Mouse (Mus musculus) bone marrow macrophage, adult 2 months (primary cell): ENCODE data around the gene Layn. TPM values are rescaled to one million over a fixed set of nuclear protein-coding genes. Genes with fewer than 3 reads are reported as not detected.

Experiments
- H3K27ac ChIP-seq: 2 replicates; pipeline ENCODE4 v1.5.1; 2012; ENCODE audit warnings: low read depth, low read length; ENCODE audit not compliant: insufficient read depth
- H3K4me1 ChIP-seq: 2 replicates; pipeline ENCODE4 v1.6.1; 2012; ENCODE audit warnings: low read length; ENCODE audit not compliant: control insufficient read depth, insufficient read depth
- H3K4me3 ChIP-seq: 2 replicates; pipeline ENCODE4 v1.5.1; 2012; ENCODE audit warnings: mild to moderate bottlenecking, low read length, moderate library complexity; ENCODE audit not compliant: insufficient read depth
- CTCF ChIP-seq: IDR thresholded peaks from 2 replicates; pipeline ENCODE4 v1.5.1; 2012; ENCODE audit warnings: low read depth, mild to moderate bottlenecking, low read length, moderate library complexity
- POLR2A ChIP-seq: IDR thresholded peaks from 2 replicates; pipeline ENCODE4 v1.6.1; 2012; ENCODE audit warnings: mild to moderate bottlenecking, low read depth, low read length, borderline replicate concordance
- polyA plus RNA-seq: library from polyadenylated mRNA; stranded (reverse); fragments of >200 nt; gene quantifications from 2 replicates; pipeline ENCODE4 v1.2.4, GENCODE M21; 2012; ENCODE audit not compliant: missing spikeins, insufficient read depth, insufficient read length

Gene Layn
- polyA plus RNA-seq, 1 experiment: 6.7 TPM

DNA sequence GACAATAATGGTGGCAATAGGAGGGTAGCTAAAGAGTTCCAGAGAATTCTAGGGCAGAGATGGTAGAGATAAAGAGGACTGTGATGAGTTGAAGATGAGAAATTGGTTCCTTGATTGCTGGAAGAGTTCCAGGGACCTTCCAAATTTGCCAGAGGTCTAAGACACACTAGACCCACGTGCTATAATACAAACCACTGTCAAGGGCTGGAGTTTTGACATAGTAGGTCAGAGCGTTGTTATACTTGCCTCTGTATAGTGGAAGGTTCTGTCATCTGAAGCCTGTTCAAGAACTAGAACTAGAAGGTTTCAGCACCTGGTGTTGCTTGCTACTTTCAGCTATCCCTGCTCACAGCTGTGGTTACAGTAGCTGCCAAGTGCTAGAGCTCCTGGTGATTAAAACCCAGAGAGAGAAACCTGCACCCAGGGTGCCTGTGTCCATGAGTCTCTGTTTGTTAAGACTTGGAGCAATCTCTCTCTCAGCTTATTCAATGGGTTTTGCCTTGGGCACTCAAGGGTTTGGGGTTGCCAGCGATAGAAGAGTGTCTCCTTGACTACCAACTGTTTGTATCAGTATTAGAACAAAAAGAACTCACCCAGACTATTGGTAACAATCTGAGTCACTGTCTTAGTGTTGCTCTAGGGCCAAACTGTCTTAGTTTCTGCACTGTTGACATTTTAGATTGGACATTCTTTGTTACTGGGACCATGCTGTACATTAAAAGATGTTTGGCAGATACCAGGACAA, 43.9 kb downstream of the Layn start:
- no peak overlapping the region for H3K27ac ChIP-seq
- H3K4me3 ChIP-seq: no peak overlapping the region
- H3K4me1 ChIP-seq: peaks cover 35% of the 10 kb centered on the region
- TF ChIP-seq POLR2A: no peak
- TF ChIP-seq CTCF: no peak

DNA sequence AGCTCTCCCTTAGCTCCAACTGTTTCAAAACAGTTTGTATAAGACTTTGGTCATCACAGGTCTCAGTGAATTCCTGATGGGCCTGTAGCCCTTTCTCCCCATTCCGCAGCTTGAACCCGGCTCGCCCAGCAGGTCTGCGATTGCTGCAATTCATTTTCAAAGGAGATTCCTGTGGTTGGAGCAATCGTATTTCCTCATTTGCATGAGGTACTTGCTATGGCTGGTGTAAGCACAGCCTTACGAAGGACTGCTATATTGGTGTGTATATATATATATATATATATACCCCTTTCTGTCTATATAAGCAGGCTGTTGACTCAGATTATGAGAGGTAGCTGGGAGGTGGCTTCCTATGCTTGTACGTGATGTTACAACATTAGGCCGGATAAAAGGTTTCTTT, 44.6 kb downstream of the Layn start:
- Histone ChIP-seq H3K27ac (no peak overlapping the region), H3K4me3 (no peak overlapping the region), H3K4me1 (peaks cover 35% of the 10 kb centered on the region)
- TF ChIP-seq POLR2A: no peak
- no peak for TF ChIP-seq CTCF

DNA sequence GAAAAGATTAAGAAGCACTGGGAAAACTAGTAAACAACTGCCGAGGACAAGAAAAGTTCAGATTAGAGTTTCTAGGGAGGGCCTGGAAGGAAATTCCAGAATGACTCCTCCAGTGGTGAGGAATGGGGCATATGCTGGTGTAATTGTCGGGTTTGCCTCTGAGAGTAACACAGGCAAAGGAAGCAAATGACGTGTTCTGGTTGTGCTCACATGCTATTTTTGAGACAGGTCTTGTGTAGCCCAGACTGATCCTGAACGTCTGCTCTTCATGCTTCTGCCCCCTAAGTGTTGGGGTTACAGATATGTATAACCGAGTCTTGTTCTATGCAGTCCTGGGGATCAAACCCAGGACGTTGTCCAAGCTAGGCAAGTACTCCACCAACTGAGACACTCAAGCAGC, 45.3 kb downstream of the Layn start:
- peaks cover 29% of the 10 kb centered on the region for H3K4me1 ChIP-seq
- no peak for TF ChIP-seq POLR2A
- TF ChIP-seq CTCF: no peak
- no peak overlapping the region for H3K4me3 ChIP-seq
- no peak overlapping the region for H3K27ac ChIP-seq

DNA sequence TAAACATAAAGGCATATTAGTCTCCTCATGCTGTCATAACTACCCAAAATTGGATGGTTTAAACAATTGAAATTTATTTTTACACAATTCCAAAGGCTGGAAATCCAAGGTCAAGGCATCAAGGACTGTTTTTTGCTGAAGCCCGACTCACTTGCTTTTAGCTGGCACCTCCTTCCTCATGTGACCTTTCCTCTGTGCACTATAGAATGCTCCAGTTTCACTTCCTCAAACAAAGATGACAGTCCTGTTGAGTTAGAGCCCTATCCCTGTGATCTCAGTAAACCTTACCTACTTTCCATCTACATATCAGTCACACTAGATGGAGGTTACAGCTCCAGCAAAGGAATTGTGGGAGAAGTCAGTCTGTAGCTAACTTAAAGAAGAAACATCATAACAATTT, 46.7 kb downstream of the Layn start:
- no peak for TF ChIP-seq CTCF
- no peak for TF ChIP-seq POLR2A
- Histone ChIP-seq H3K4me1 (peaks cover 23% of the 10 kb centered on the region), H3K27ac (peak overlapping the region; percentile 59), H3K4me3 (no peak overlapping the region)

DNA sequence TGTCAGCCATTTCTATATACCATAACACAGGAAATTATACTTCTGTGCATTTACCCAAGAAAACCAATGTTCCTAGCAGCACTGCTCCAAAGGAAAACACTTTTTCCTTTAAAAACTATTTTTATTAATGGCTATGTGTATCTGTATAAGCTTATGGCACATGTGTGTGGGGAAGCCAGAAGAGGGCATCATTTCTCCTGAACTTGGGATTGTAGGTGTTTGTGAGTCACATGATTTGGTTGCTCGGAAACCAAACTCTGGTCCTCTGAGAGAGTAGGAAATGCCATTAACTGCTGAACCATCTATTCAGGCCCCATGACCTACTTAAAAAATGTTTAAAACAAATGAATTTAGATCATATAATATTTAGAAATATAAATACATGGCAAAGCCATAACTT, 49.9 kb downstream of the Layn start:
- TF ChIP-seq CTCF: no peak
- no peak for TF ChIP-seq POLR2A
- no peak overlapping the region for H3K4me3 ChIP-seq
- no peak overlapping the region for H3K27ac ChIP-seq
- peaks cover 12% of the 10 kb centered on the region for H3K4me1 ChIP-seq

DNA sequence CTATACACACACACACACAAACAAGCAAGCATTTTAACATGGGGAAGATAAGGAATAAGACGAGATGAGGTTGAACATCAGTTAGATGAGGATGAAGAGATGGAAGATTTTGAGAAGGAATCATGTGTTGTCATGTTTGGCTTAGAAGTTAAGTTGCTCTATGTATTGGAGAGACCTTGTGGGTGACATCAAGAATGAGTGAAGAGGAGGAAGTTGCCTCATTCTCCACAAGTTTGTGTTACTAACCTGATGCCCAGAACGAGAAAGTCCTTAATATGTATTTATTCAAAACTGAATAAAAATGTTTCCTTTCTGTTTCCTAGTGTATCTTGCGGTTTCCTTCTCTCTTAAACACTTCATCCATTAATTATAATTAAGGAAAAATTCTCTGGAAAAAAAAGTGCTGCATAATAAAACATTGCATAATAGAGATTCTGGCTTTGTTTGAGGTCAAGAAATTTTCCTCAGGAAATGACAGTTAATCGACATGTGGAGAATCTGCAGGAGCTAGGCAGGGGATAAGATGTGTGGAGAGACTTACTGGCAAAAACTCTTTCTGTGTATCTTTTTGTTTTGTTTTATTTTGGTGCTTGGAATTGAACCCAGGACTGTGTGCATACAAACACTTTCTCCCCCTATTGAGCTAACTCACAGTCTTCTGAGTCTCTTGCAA, 55.6 kb downstream of the Layn start:
- TF ChIP-seq CTCF: no peak
- no peak for TF ChIP-seq POLR2A
- Histone ChIP-seq H3K4me3 (no peak overlapping the region), H3K27ac (no peak overlapping the region), H3K4me1 (peaks cover 18% of the 10 kb centered on the region)

DNA sequence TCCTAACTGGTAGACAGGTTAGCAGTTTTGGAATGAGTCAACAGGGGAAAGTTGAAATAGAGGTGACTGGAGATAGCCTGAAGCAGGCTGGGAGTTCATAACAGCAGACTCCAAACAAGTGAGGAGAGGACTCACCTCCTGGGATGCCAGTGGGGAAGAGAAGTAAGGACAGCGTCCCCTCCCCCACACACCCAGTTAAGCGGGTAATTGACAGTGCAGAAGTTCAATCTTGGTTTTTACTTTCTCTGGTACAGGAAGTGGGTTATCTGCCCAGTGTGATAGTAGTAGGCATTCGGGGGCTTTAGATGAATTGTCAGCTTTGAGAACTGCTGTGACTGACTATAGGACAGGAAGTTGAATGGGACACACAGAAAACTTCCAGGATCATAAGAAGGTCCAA, 56.5 kb downstream of the Layn start:
- no peak for TF ChIP-seq CTCF
- no peak for TF ChIP-seq POLR2A
- H3K4me1 ChIP-seq: peaks cover 21% of the 10 kb centered on the region
- H3K4me3 ChIP-seq: no peak overlapping the region

DNA sequence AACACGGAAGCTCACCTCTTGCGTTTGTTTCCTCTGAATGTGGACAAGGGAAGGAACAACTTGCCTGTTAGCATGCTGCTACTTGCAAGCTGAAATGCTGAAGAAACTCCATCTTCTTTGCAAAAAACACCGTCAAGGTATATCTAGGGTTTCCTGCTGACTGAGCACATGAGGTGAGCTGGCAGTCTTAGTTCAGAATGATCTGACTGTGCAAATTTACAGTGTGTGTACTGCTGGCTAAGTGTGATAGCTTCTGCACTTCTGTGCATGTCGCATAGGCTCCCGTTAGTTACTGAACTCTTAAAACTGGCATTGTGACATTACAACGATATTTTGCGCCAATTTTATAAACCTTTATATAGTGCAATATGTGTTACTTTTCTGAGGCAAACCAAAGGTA, 57.2 kb downstream of the Layn start:
- no peak for TF ChIP-seq CTCF
- no peak for TF ChIP-seq POLR2A
- H3K4me1 ChIP-seq: peaks cover 20% of the 10 kb centered on the region
- H3K27ac ChIP-seq: no peak overlapping the region
- no peak overlapping the region for H3K4me3 ChIP-seq

More for the DNA sequence above, 56.5 kb downstream of the Layn start:
- H3K27ac ChIP-seq: no peak overlapping the region

DNA sequence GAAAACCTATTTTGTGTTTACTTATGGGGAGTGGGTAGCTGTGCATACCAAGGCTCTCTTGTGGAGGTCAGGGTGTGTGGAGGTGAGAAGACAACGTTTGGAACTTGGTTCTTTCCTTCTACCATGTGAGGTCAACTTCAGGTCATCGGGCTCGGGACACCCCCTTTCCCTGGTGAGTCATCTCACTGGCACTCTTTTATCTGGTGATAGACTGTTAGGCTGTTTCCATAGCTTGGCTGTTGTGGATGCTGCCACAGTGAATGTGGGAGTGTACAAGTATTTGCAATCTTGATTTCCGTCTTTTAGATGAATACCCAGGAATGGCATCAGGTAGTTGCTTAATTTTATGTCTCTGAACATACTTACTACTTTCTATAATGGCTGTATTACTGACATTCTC, 61.2 kb downstream of the Layn start:
- no peak for TF ChIP-seq POLR2A
- TF ChIP-seq CTCF: no peak
- Histone ChIP-seq H3K4me3 (no peak overlapping the region), H3K27ac (no peak overlapping the region), H3K4me1 (peaks cover 8% of the 10 kb centered on the region)

DNA sequence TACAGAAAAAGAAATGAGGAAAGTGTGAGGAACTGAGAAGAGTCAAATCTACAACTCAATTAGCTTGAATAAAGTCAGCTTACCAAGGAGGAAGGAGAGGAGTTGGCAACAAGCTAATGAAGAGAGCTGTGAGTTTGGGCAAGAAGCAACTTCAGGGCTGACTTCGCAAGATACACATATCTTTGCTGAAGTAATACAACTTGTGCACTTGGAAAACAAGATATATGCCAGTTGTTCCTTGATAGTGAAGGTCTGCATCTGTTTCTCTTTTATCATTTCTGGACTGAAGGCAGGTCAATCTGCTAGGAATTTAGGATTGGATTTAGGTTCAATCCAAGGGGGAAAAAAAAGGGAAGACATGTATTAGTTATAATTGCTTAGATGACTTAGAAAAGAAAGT, 63.2 kb downstream of the Layn start:
- Histone ChIP-seq H3K4me1 (peaks cover 6% of the 10 kb centered on the region), H3K4me3 (no peak overlapping the region), H3K27ac (no peak overlapping the region)
- TF ChIP-seq POLR2A (no peak), CTCF (no peak)
